Mouse (Mus musculus): ENCODE measurements at regions not wholly inside any gene's neighbourhood (a gene's known extent, or its start where the extent isn't known, plus 50 kb on each side); places are given as distances from the start of the nearest gene placed in this dataset.

DNA sequence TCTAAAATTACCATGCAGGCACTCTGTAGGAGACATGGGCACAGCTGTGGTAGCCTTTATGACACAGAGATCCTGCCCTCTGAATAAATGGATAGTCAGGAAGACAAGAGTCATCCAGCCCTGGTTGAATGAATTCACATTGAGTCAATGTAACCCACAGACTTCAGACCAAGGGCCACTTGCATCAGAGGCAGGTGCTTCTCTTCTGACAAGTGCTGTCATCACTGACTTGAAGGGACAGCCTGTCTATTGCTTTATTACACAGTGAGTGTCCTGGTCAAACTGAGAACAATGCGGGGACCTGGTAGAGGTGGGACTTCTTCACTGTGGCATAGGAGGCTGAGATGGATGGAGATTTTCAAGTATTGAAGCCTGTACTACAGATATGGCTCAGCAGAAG is 230.1 kb downstream of the Lyplal1 start:
- TF ChIP-seq CTCF (IDR thresholded peaks at IDR 0.05; ENCODE audit: low read depth) (no peak), EP300 (IDR thresholded peaks at IDR 0.05; ENCODE audit: low read depth) (no peak)
- Histone ChIP-seq H3K9ac (replicated peaks) (no peak overlapping the region), H3K4me3 (ENCODE audit: low read depth, low read length) (no peak overlapping the region), H3K27me3 (ENCODE audit: insufficient read depth, low read length) (no peaks in the 10 kb centered on the region), H3K4me2 (ENCODE audit: low read depth, low read length) (no peak overlapping the region), H3K27ac (ENCODE audit: low read depth) (no peak overlapping the region), H3K4me1 (ENCODE audit: insufficient read depth) (no peaks in the 10 kb centered on the region), H3K36me3 (replicated peaks; ENCODE audit: insufficient read depth, low read length) (no peaks in the 10 kb centered on the region), H3K9me3 (ENCODE audit: low read length) (no peaks in the 10 kb centered on the region)
- no peak for ATAC-seq
- WGBS (ENCODE audit: insufficient replicate concordance): 75% methylated on average over 1 of the region's 1 CpGs
- DNase-seq: no peak

GRCm38 (mm10) chr1:185891814-185892213 is 225.3 kb downstream of the Lyplal1 start:
- Histone ChIP-seq H3K4me3 (ENCODE audit: low read depth, low read length) (no peak overlapping the region), H3K4me2 (ENCODE audit: low read depth, low read length) (no peak overlapping the region), H3K27ac (ENCODE audit: low read depth) (no peak overlapping the region), H3K9ac (replicated peaks) (no peak overlapping the region), H3K36me3 (replicated peaks; ENCODE audit: insufficient read depth, low read length) (no peaks in the 10 kb centered on the region), H3K9me3 (ENCODE audit: low read length) (no peaks in the 10 kb centered on the region), H3K27me3 (ENCODE audit: insufficient read depth, low read length) (no peaks in the 10 kb centered on the region), H3K4me1 (ENCODE audit: insufficient read depth) (no peaks in the 10 kb centered on the region)
- 62% methylated on average over 4 of the region's 4 CpGs for whole genome bisulfite sequencing (ENCODE audit: insufficient replicate concordance)
- DNase-seq (no peak), ATAC-seq (no peak)
- TF ChIP-seq EP300 (IDR thresholded peaks at IDR 0.05; ENCODE audit: low read depth): no peak
- TF ChIP-seq CTCF (IDR thresholded peaks at IDR 0.05; ENCODE audit: low read depth): no peak

GRCm38 (mm10) chr1:185893421-185893820 is 223.7 kb downstream of the Lyplal1 start:
- no peak overlapping the region for H3K4me3 ChIP-seq (ENCODE audit: low read depth, low read length)
- H3K9ac ChIP-seq (replicated peaks): no peak overlapping the region
- WGBS (ENCODE audit: insufficient replicate concordance): 77% methylated on average over 4 of the region's 4 CpGs
- no peaks in the 10 kb centered on the region for H3K36me3 ChIP-seq (replicated peaks; ENCODE audit: insufficient read depth, low read length)
- no peak for ATAC-seq
- DNase-seq: no peak
- H3K27me3 ChIP-seq (ENCODE audit: insufficient read depth, low read length): no peaks in the 10 kb centered on the region
- no peak overlapping the region for H3K27ac ChIP-seq (ENCODE audit: low read depth)
- TF ChIP-seq CTCF (IDR thresholded peaks at IDR 0.05; ENCODE audit: low read depth) (no peak), EP300 (IDR thresholded peaks at IDR 0.05; ENCODE audit: low read depth) (no peak)
- H3K9me3 ChIP-seq (ENCODE audit: low read length): no peaks in the 10 kb centered on the region
- H3K4me2 ChIP-seq (ENCODE audit: low read depth, low read length): no peak overlapping the region
- H3K4me1 ChIP-seq (ENCODE audit: insufficient read depth): no peaks in the 10 kb centered on the region

- no peak overlapping the region for H3K9ac ChIP-seq (replicated peaks)
- no peaks in the 10 kb centered on the region for H3K36me3 ChIP-seq (replicated peaks; ENCODE audit: insufficient read depth, low read length)
- ATAC-seq: no peak
- no peak overlapping the region for H3K4me2 ChIP-seq (ENCODE audit: low read depth, low read length)
- TF ChIP-seq CTCF (IDR thresholded peaks at IDR 0.05; ENCODE audit: low read depth) (no peak), EP300 (IDR thresholded peaks at IDR 0.05; ENCODE audit: low read depth) (no peak)
- no peaks in the 10 kb centered on the region for H3K4me1 ChIP-seq (ENCODE audit: insufficient read depth)
- no peaks in the 10 kb centered on the region for H3K27me3 ChIP-seq (ENCODE audit: insufficient read depth, low read length)
- WGBS (ENCODE audit: insufficient replicate concordance): 70% methylated on average over 9 of the region's 9 CpGs
- no peaks in the 10 kb centered on the region for H3K9me3 ChIP-seq (ENCODE audit: low read length)
- no peak overlapping the region for H3K4me3 ChIP-seq (ENCODE audit: low read depth, low read length)
- no peak overlapping the region for H3K27ac ChIP-seq (ENCODE audit: low read depth)
- DNase-seq: no peak
Measured at GRCm38 (mm10) chr1:185898475-185898874, 218.6 kb downstream of the Lyplal1 start.

GRCm38 (mm10) chr1:185900316-185900715 is 216.8 kb downstream of the Lyplal1 start:
- Histone ChIP-seq H3K4me2 (ENCODE audit: low read depth, low read length) (no peak overlapping the region), H3K27me3 (ENCODE audit: insufficient read depth, low read length) (no peaks in the 10 kb centered on the region), H3K9ac (replicated peaks) (no peak overlapping the region), H3K4me1 (ENCODE audit: insufficient read depth) (no peaks in the 10 kb centered on the region), H3K9me3 (ENCODE audit: low read length) (no peaks in the 10 kb centered on the region), H3K4me3 (ENCODE audit: low read depth, low read length) (no peak overlapping the region), H3K27ac (ENCODE audit: low read depth) (no peak overlapping the region), H3K36me3 (replicated peaks; ENCODE audit: insufficient read depth, low read length) (no peaks in the 10 kb centered on the region)
- 71% methylated on average over 3 of the region's 3 CpGs for WGBS (ENCODE audit: insufficient replicate concordance)
- DNase-seq (no peak), ATAC-seq (no peak)
- TF ChIP-seq EP300 (IDR thresholded peaks at IDR 0.05; ENCODE audit: low read depth) (no peak), CTCF (IDR thresholded peaks at IDR 0.05; ENCODE audit: low read depth) (no peak)

GRCm38 (mm10) chr1:185902395-185902794 is 214.7 kb downstream of the Lyplal1 start:
- ATAC-seq: no peak
- H3K27me3 ChIP-seq (ENCODE audit: insufficient read depth, low read length): no peaks in the 10 kb centered on the region
- H3K27ac ChIP-seq (ENCODE audit: low read depth): no peak overlapping the region
- no peak overlapping the region for H3K4me3 ChIP-seq (ENCODE audit: low read depth, low read length)
- no peak for DNase-seq
- no peak overlapping the region for H3K9ac ChIP-seq (replicated peaks)
- H3K9me3 ChIP-seq (ENCODE audit: low read length): no peaks in the 10 kb centered on the region
- H3K36me3 ChIP-seq (replicated peaks; ENCODE audit: insufficient read depth, low read length): no peaks in the 10 kb centered on the region
- no peak overlapping the region for H3K4me2 ChIP-seq (ENCODE audit: low read depth, low read length)
- TF ChIP-seq CTCF (IDR thresholded peaks at IDR 0.05; ENCODE audit: low read depth): no peak
- TF ChIP-seq EP300 (IDR thresholded peaks at IDR 0.05; ENCODE audit: low read depth): no peak
- WGBS (ENCODE audit: insufficient replicate concordance): 61% methylated on average over 3 of the region's 3 CpGs
- H3K4me1 ChIP-seq (ENCODE audit: insufficient read depth): no peaks in the 10 kb centered on the region

- WGBS (ENCODE audit: insufficient replicate concordance): 55% methylated on average over 7 of the region's 7 CpGs
Measured at GRCm38 (mm10) chr1:185905666-185906065, 211.4 kb downstream of the Lyplal1 start.

More at GRCm38 (mm10) chr1:185905666-185906065, 211.4 kb downstream of the Lyplal1 start:
- Histone ChIP-seq H3K9me3 (ENCODE audit: low read length) (no peaks in the 10 kb centered on the region), H3K9ac (replicated peaks) (no peak overlapping the region), H3K4me1 (ENCODE audit: insufficient read depth) (no peaks in the 10 kb centered on the region), H3K27ac (ENCODE audit: low read depth) (no peak overlapping the region), H3K4me3 (ENCODE audit: low read depth, low read length) (no peak overlapping the region), H3K4me2 (ENCODE audit: low read depth, low read length) (no peak overlapping the region), H3K36me3 (replicated peaks; ENCODE audit: insufficient read depth, low read length) (no peaks in the 10 kb centered on the region), H3K27me3 (ENCODE audit: insufficient read depth, low read length) (no peaks in the 10 kb centered on the region)
- TF ChIP-seq EP300 (IDR thresholded peaks at IDR 0.05; ENCODE audit: low read depth): no peak
- TF ChIP-seq CTCF (IDR thresholded peaks at IDR 0.05; ENCODE audit: low read depth): no peak
- no peak for ATAC-seq
- DNase-seq: no peak
